Mouse (Mus musculus): Measurements from ENCODE around the gene Epop. TPM values are rescaled to one million over a fixed set of nuclear protein-coding genes. Genes with fewer than 3 reads are reported as not detected.
A peak's percentile ranks its signal among the peaks of the same experiment; 100 is the strongest.

Gene Epop
- polyA plus RNA-seq (2016; fragmentation: Nextera tagmentation; extraction: Ambion mirVana) = 2.0 and 2.5 TPM in 2 replicates

- peak within 1 kb of the TSS; percentile 78 for H3K9ac ChIP-seq
- H3K4me1 ChIP-seq (replicated peaks) = peaks cover 8% of the 10 kb centered on the region; the same call in 1 of the 2 replicates
- no peak within 1 kb of the TSS for H3K27ac ChIP-seq (ENCODE audit: poor library complexity, severe bottlenecking)
- peak; percentile 89 for ATAC-seq (ENCODE audit: insufficient number of reproducible peaks, low FRiP score)
- H3K4me3 ChIP-seq = peak within 1 kb of the TSS; percentile 65
- H3K27me3 ChIP-seq (replicated peaks) = peaks cover 72% of the 10 kb centered on the region
- no peaks in the 10 kb centered on the region for H3K36me3 ChIP-seq
- peak within 1 kb of the TSS; percentile 92 for H3K4me2 ChIP-seq
- no peaks in the 10 kb centered on the region for H3K9me3 ChIP-seq (replicated peaks)
- WGBS = under 1% methylated on average over 47 of the region's 47 CpGs
Observed at GRCm38 (mm10) chr11:97629576-97629975, at the start of gene Epop. TSS of gene Epop (minus strand) at chr11:97629702.

GRCm38 (mm10) chr11:97678301-97678700 lies 48.8 kb upstream of the Epop start:
- H3K27ac ChIP-seq (ENCODE audit: poor library complexity, severe bottlenecking) = no peak overlapping the region
- H3K4me1 ChIP-seq (replicated peaks) = peaks cover 20% of the 10 kb centered on the region

GRCm38 (mm10) chr11:97677842-97678241 lies 48.3 kb upstream of the Epop start:
- H3K36me3 ChIP-seq = peaks cover 93% of the 10 kb centered on the region

More at GRCm38 (mm10) chr11:97678301-97678700, 48.8 kb upstream of the Epop start:
- Histone ChIP-seq H3K36me3 (peaks cover 90% of the 10 kb centered on the region), H3K4me2 (no peak overlapping the region), H3K9ac (no peak overlapping the region), H3K4me3 (no peak overlapping the region), H3K9me3 (replicated peaks) (no peaks in the 10 kb centered on the region), H3K27me3 (replicated peaks) (no peaks in the 10 kb centered on the region)
- ATAC-seq (ENCODE audit: insufficient number of reproducible peaks, low FRiP score) = 0 out of 2 replicates have a peak, but pooled peaks have one; percentile 6
- WGBS = 84% methylated on average over 15 of the region's 15 CpGs

GRCm38 (mm10) chr11:97677381-97677780 lies 47.9 kb upstream of the Epop start:
- no peak for ATAC-seq (ENCODE audit: insufficient number of reproducible peaks, low FRiP score)
- no peak overlapping the region for H3K4me2 ChIP-seq
- H3K27me3 ChIP-seq (replicated peaks) = no peaks in the 10 kb centered on the region
- H3K36me3 ChIP-seq = peaks cover 94% of the 10 kb centered on the region
- H3K27ac ChIP-seq (ENCODE audit: poor library complexity, severe bottlenecking) = no peak overlapping the region
- no peaks in the 10 kb centered on the region for H3K9me3 ChIP-seq (replicated peaks)
- peaks cover 16% of the 10 kb centered on the region for H3K4me1 ChIP-seq (replicated peaks)
- no peak overlapping the region for H3K9ac ChIP-seq
- 79% methylated on average over 15 of the region's 15 CpGs for WGBS
- H3K4me3 ChIP-seq = no peak overlapping the region

More at GRCm38 (mm10) chr11:97677842-97678241, 48.3 kb upstream of the Epop start:
- H3K27me3 ChIP-seq (replicated peaks) = no peaks in the 10 kb centered on the region
- 0 out of 2 replicates have a peak, but pooled peaks have one; percentile 3 for ATAC-seq (ENCODE audit: insufficient number of reproducible peaks, low FRiP score)
- no peak overlapping the region for H3K27ac ChIP-seq (ENCODE audit: poor library complexity, severe bottlenecking)
- no peak overlapping the region for H3K4me2 ChIP-seq
- WGBS = 73% methylated on average over 8 of the region's 8 CpGs
- peaks cover 20% of the 10 kb centered on the region for H3K4me1 ChIP-seq (replicated peaks)
- no peaks in the 10 kb centered on the region for H3K9me3 ChIP-seq (replicated peaks)
- H3K4me3 ChIP-seq = no peak overlapping the region
- no peak overlapping the region for H3K9ac ChIP-seq

DNA sequence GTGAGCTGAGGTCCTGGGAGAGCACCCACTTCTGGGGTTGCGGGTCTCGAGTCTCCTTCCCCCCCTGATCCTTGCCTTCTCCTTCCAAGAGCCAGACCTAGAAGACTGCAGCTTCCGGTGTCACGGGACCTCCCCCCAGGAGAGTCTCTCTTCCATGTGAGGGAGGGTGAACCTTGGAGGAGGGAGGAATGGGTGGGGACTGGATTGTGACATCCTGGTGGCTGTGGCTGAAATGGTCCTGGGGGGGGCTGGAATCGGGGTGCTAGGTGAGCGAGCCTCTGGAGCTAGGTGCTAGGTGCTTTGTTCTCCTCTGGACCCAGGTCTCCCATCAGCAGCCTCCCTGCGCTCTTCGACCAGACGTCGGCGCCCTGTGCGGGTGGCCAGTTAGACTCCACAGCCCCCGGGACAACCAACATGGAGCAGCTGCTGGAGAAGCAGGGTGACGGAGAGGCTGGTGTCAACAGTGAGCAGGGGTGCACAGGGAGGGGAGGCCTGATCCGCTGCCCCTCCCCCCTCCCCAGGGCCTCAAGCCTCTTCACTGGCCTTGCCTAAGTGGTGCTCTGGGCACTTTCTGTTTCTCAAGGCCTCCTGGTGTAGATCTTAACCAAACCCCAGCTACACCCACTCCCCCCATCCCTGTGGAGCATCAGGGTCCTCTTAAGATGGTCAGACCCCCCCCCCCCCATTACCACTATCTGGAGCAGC lies 46.7 kb upstream of the Epop start:
- 75% methylated on average over 15 of the region's 15 CpGs for WGBS
- Histone ChIP-seq H3K4me1 (replicated peaks) (peaks cover 12% of the 10 kb centered on the region), H3K36me3 (peaks cover 94% of the 10 kb centered on the region), H3K9me3 (replicated peaks) (no peaks in the 10 kb centered on the region), H3K4me3 (no peak overlapping the region), H3K9ac (no peak overlapping the region), H3K27me3 (replicated peaks) (no peaks in the 10 kb centered on the region), H3K4me2 (no peak overlapping the region), H3K27ac (ENCODE audit: poor library complexity, severe bottlenecking) (no peak overlapping the region)
- no peak for ATAC-seq (ENCODE audit: insufficient number of reproducible peaks, low FRiP score)

DNA sequence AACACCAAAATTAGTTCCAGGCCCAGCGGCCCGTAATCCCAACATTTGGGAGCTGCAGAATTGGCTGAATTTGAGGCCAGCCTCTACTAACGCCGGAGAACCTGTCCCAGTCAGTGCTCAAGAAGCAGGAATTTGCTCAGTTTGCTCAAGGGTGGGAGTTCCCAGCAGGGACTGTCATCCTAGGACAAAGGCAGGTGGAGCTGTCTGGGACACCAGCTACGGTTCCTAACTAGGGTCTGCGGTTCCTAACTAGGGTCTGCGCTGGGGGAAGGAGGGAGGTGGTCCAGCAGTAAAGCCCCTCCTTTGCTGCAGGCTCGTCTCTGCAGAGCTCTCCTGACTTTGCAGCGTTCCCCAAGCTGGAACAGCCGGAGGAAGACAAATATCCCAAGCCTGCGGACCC lies 43.6 kb upstream of the Epop start:
- peaks cover 39% of the 10 kb centered on the region for H3K4me1 ChIP-seq (replicated peaks)
- no peak for ATAC-seq (ENCODE audit: insufficient number of reproducible peaks, low FRiP score)

DNA sequence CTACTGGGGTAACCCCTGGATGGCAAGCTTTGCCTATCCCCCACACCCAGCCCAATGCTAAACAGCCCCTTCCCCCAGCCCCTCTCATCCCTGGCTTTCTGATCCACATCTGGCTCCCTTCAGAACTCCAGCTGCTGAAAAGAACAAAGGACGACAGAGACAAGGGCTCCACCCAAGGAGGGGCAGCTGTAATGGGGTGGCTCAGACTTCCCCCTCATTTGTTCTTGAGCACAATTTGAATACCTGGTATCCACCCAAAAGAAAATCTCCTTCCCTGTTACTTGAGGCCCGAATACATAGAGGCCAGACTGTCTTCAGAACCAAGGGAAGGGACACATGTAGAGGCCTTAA lies 41.6 kb upstream of the Epop start:
- 53% methylated on average over 2 of the region's 2 CpGs for WGBS
- Histone ChIP-seq H3K9ac (0 out of 2 replicates have a peak overlapping the region, but pooled peaks have one; percentile 66), H3K4me2 (no peak overlapping the region), H3K36me3 (peaks cover 87% of the 10 kb centered on the region), H3K4me3 (no peak overlapping the region), H3K4me1 (replicated peaks) (peaks cover 40% of the 10 kb centered on the region), H3K27ac (ENCODE audit: poor library complexity, severe bottlenecking) (no peak overlapping the region), H3K27me3 (replicated peaks) (no peaks in the 10 kb centered on the region), H3K9me3 (replicated peaks) (no peaks in the 10 kb centered on the region)
- no peak for ATAC-seq (ENCODE audit: insufficient number of reproducible peaks, low FRiP score)

More for the DNA sequence above, 43.6 kb upstream of the Epop start:
- H3K4me2 ChIP-seq = no peak overlapping the region
- H3K4me3 ChIP-seq = no peak overlapping the region
- H3K27me3 ChIP-seq (replicated peaks) = no peaks in the 10 kb centered on the region
- WGBS = 89% methylated on average over 11 of the region's 11 CpGs
- H3K9ac ChIP-seq = no peak overlapping the region
- peaks cover 86% of the 10 kb centered on the region for H3K36me3 ChIP-seq
- no peak overlapping the region for H3K27ac ChIP-seq (ENCODE audit: poor library complexity, severe bottlenecking)
- H3K9me3 ChIP-seq (replicated peaks) = no peaks in the 10 kb centered on the region

DNA sequence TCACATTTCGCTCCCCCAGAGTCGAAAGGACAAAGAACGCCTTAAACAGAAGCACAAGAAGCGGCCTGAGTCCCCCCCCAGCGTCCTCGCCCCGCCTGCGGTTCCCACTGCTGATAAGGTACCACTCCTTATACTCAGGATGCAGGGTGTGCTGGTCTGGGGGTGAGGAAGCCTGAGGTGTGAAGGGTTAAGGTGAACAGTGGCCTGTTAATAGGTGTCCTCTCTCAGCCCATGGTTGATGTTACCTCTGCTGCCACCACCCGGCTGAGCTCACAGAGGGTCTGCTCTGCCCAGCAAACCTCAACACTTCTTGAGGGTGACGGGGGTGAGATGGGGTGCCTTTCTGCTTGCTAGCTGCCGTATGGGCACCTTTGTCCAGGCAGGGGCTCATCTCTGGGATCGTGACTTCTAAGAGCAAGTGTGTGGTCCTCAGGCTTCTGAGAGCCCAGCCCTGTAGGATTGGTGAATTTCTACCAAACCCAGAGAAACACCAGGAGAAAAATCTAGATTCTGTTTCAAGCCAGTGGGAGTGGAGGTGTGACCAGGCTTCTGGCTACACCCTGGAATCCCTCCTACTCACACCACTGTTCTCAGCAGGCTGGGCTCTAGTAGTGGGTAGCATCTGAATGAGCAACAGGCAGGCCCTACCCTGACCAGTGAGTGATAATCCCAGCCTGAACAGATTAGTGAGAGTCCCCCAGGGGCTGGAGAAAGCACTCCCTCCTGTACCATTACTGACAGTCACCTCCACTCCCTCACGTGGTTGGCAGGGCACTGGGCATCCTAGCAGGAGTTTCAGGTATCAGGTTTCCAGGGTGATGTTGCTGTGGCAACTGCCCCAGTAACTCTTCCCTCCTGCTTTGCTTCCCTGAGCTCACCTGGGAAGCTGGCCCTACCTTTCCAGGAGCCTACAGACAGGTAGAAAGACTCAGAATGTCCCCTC lies 41.0 kb upstream of the Epop start:
- Histone ChIP-seq H3K4me1 (replicated peaks) (peaks cover 37% of the 10 kb centered on the region), H3K27me3 (replicated peaks) (no peaks in the 10 kb centered on the region), H3K4me2 (peak overlapping the region; percentile 66), H3K9me3 (replicated peaks) (no peaks in the 10 kb centered on the region), H3K36me3 (peaks cover 87% of the 10 kb centered on the region), H3K4me3 (peak overlapping the region; percentile 24; the same call in 1 of the 2 replicates), H3K27ac (ENCODE audit: poor library complexity, severe bottlenecking) (peak overlapping the region; percentile 91), H3K9ac (peak overlapping the region; percentile 66)
- WGBS = 18% methylated on average over 13 of the region's 13 CpGs
- peak; percentile 61 for ATAC-seq (ENCODE audit: insufficient number of reproducible peaks, low FRiP score)

GRCm38 (mm10) chr11:97669829-97670228 lies 40.3 kb upstream of the Epop start:
- peak overlapping the region; percentile 91 for H3K27ac ChIP-seq (ENCODE audit: poor library complexity, severe bottlenecking)
- peak; percentile 71 for ATAC-seq (ENCODE audit: insufficient number of reproducible peaks, low FRiP score)
- peaks cover 83% of the 10 kb centered on the region for H3K36me3 ChIP-seq
- 16% methylated on average over 6 of the region's 6 CpGs for WGBS
- no peaks in the 10 kb centered on the region for H3K27me3 ChIP-seq (replicated peaks)
- H3K4me3 ChIP-seq = peak overlapping the region; percentile 24; the same call in 1 of the 2 replicates
- H3K4me1 ChIP-seq (replicated peaks) = peaks cover 44% of the 10 kb centered on the region
- H3K9ac ChIP-seq = peak overlapping the region; percentile 66
- peak overlapping the region; percentile 66 for H3K4me2 ChIP-seq
- H3K9me3 ChIP-seq (replicated peaks) = no peaks in the 10 kb centered on the region

GRCm38 (mm10) chr11:97669268-97669667 lies 39.8 kb upstream of the Epop start:
- Histone ChIP-seq H3K4me2 (peak overlapping the region; percentile 66), H3K27ac (ENCODE audit: poor library complexity, severe bottlenecking) (peak overlapping the region; percentile 91), H3K4me1 (replicated peaks) (peaks cover 49% of the 10 kb centered on the region), H3K27me3 (replicated peaks) (no peaks in the 10 kb centered on the region), H3K36me3 (peaks cover 77% of the 10 kb centered on the region), H3K4me3 (no peak overlapping the region), H3K9ac (peak overlapping the region; percentile 45), H3K9me3 (replicated peaks) (no peaks in the 10 kb centered on the region)
- WGBS = 40% methylated on average over 14 of the region's 15 CpGs
- no peak for ATAC-seq (ENCODE audit: insufficient number of reproducible peaks, low FRiP score)

DNA sequence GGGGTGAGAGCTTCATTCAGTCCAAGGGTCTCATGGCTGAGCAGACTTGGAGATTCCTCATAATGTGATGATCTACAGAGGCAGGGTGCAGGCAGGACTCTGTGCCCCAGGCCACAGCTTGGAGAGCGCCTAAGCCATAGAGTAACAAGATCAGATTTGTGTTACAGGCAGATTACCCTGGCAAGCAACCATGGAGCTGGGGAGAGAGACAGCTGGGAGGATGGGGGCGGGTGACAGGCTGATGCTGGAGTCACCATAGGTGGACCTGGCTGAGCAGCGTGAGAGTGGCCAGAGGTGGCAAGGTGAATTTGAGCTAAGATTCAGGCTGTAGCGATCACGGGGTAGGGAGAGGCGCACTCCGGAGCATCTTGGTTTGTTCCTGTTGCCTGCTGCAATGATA lies 38.7 kb upstream of the Epop start:
- 85% methylated on average over 7 of the region's 7 CpGs for WGBS
- H3K9ac ChIP-seq = 0 out of 2 replicates have a peak overlapping the region, but pooled peaks have one; percentile 45
- H3K4me2 ChIP-seq = no peak overlapping the region
- no peaks in the 10 kb centered on the region for H3K27me3 ChIP-seq (replicated peaks)
- no peak overlapping the region for H3K4me3 ChIP-seq
- peaks cover 66% of the 10 kb centered on the region for H3K36me3 ChIP-seq
- ATAC-seq (ENCODE audit: insufficient number of reproducible peaks, low FRiP score) = no peak
- no peak overlapping the region for H3K27ac ChIP-seq (ENCODE audit: poor library complexity, severe bottlenecking)
- no peaks in the 10 kb centered on the region for H3K9me3 ChIP-seq (replicated peaks)
- peaks cover 50% of the 10 kb centered on the region for H3K4me1 ChIP-seq (replicated peaks)

All from heart, embryonic 12.5 days (tissue).